ENCODE assay signal across 11 mouse cellular contexts in the genomic region with DNA sequence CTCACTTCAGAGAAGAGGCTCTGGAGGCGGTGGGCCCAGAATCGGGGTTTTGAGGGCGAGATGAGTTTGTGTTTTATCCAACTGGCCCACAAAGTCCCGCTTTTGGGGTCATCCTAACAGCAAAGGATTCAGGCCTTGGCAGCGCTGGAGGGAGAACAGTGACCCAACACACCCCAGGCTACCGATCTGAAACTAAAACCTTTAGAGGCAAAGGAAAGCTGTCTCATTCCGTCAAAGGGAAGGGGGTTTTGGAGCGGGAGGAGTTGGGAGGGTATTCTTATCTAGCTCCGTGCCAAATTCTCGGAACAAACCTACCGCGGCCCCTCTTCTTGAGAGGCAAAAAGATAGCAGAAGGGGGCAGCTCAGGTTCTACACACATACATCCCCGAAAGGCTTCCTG.
DNase-seq lines count a peak whose midpoint lies in the region; ATAC-seq and TF ChIP-seq lines count a peak whose summit lies in the region.
"Had no signal": no experiment of that assay in that cellular context is flagged by ENCODE, and none has a peak within 500 bp of the region (broad histone marks: within the 10 kb centered on the region; RNA-seq: fewer than 3 reads in every experiment).

No protein-coding gene starts in this region.

- no peak overlapping the region for H3K27ac ChIP-seq in kidney, embryonic 14.5 days (ENCODE audit: low read depth, low read length)
- no peak overlapping the region for H3K27ac ChIP-seq in forebrain, embryonic 15.5 days (replicated peaks)
- no peak overlapping the region for H3K27ac ChIP-seq in limb, embryonic 14.5 days (replicated peaks; ENCODE audit: low read depth, low read length)
- no peak overlapping the region for H3K27ac ChIP-seq in neural tube, embryonic 13.5 days (replicated peaks)

- no peaks in the 10 kb centered on the region for H3K9me3 ChIP-seq in kidney, embryonic 14.5 days (ENCODE audit: control insufficient read depth, low read length)
- H3K9me3 ChIP-seq in forebrain, embryonic 15.5 days = no peaks in the 10 kb centered on the region
- H3K9me3 ChIP-seq in limb, embryonic 14.5 days (ENCODE audit: control insufficient read depth, low read length) = no peaks in the 10 kb centered on the region
- H3K9me3 ChIP-seq in neural tube, embryonic 13.5 days = no peaks in the 10 kb centered on the region

- DNase-seq in kidney, adult 8-10 months = no peak
- no peak for DNase-seq in limb, embryonic 14.5 days (ENCODE audit: low spot score)
- DNase-seq in urinary bladder, adult 18-20 months (ENCODE audit: low spot score in 2 of 2) = no peak
- no peak for DNase-seq in left cerebral cortex, postnatal 25 days (ENCODE audit: low spot score in 2 of 2)
- DNase-seq: adrenal gland, postnatal 25 days; cerebellum, postnatal 36 days; heart, adult 18-20 months had no signal

- peaks cover 18% of the 10 kb centered on the region for H3K27me3 ChIP-seq in kidney, embryonic 14.5 days (ENCODE audit: control insufficient read depth, insufficient read depth, low read length)
- H3K27me3 ChIP-seq in forebrain, embryonic 15.5 days = peaks cover 49% of the 10 kb centered on the region
- peaks cover 13% of the 10 kb centered on the region; the same call in 1 of the 2 replicates for H3K27me3 ChIP-seq in limb, embryonic 14.5 days (ENCODE audit: control insufficient read depth, insufficient read depth, low read length)
- H3K27me3 ChIP-seq in neural tube, embryonic 13.5 days = peaks cover 65% of the 10 kb centered on the region

- H3K4me1 ChIP-seq in kidney, embryonic 14.5 days (ENCODE audit: control insufficient read depth, insufficient read depth, low read length) = no peaks in the 10 kb centered on the region
- H3K4me1 ChIP-seq in forebrain, embryonic 15.5 days = peaks cover 62% of the 10 kb centered on the region
- peaks cover 10% of the 10 kb centered on the region for H3K4me1 ChIP-seq in limb, embryonic 14.5 days (ENCODE audit: control insufficient read depth, insufficient read depth, low read length)
- H3K4me1 ChIP-seq in neural tube, embryonic 13.5 days (replicated peaks) = peaks cover 31% of the 10 kb centered on the region

- WGBS in kidney, embryonic 14.5 days = 20% methylated on average over 13 of the region's 13 CpGs
- 17% methylated on average over 13 of the region's 13 CpGs for WGBS in forebrain, embryonic 15.5 days
- 18% methylated on average over 13 of the region's 13 CpGs for WGBS in limb, embryonic 14.5 days
- WGBS in neural tube, embryonic 13.5 days = 14% methylated on average over 13 of the region's 13 CpGs

- no peaks in the 10 kb centered on the region for H3K36me3 ChIP-seq in kidney, embryonic 14.5 days (ENCODE audit: control insufficient read depth, insufficient read depth, low read length)
- H3K36me3 ChIP-seq in forebrain, embryonic 15.5 days = no peaks in the 10 kb centered on the region
- no peaks in the 10 kb centered on the region for H3K36me3 ChIP-seq in limb, embryonic 14.5 days (ENCODE audit: control insufficient read depth, insufficient read depth, low read length)
- no peaks in the 10 kb centered on the region for H3K36me3 ChIP-seq in neural tube, embryonic 13.5 days

- peak overlapping the region; percentile 27 for H3K4me2 ChIP-seq in kidney, embryonic 14.5 days (replicated peaks; ENCODE audit: low read depth, low read length)
- H3K4me2 ChIP-seq in forebrain, embryonic 15.5 days (replicated peaks) = 0 out of 2 replicates have a peak overlapping the region, but pooled peaks have one; percentile 98
- H3K4me2 ChIP-seq in limb, embryonic 14.5 days (replicated peaks; ENCODE audit: low read depth, low read length, severe bottlenecking) = peak overlapping the region; percentile 97
- H3K4me2 ChIP-seq in neural tube, embryonic 13.5 days = peak overlapping the region; percentile 97

- no peak overlapping the region for H3K9ac ChIP-seq in kidney, embryonic 14.5 days (ENCODE audit: low read depth, low read length)
- no peak overlapping the region for H3K9ac ChIP-seq in forebrain, embryonic 15.5 days (replicated peaks)
- no peak overlapping the region for H3K9ac ChIP-seq in limb, embryonic 14.5 days (ENCODE audit: low read depth, low read length, severe bottlenecking)
- 0 out of 2 replicates have a peak overlapping the region, but pooled peaks have one; percentile 34 for H3K9ac ChIP-seq in neural tube, embryonic 13.5 days

- peak overlapping the region; percentile 75; the same call in 1 of the 2 replicates for H3K4me3 ChIP-seq in kidney, embryonic 14.5 days (ENCODE audit: low read length)
- peak overlapping the region; percentile 66 for H3K4me3 ChIP-seq in forebrain, embryonic 15.5 days
- H3K4me3 ChIP-seq in limb, embryonic 14.5 days (replicated peaks; ENCODE audit: low read length) = peak overlapping the region; percentile 83
- H3K4me3 ChIP-seq in neural tube, embryonic 13.5 days = 0 out of 2 replicates have a peak overlapping the region, but pooled peaks have one; percentile 75

- intact Hi-C loops in left cerebral cortex, postnatal 25 days (cut with DNase I) = loop anchor here (5.0 kb wide), 3 partner anchors 73 to 178 kb away; no protein-coding TSS in a partner anchor

- ATAC-seq in kidney, embryonic 14.5 days (ENCODE audit: low FRiP score, low TSS enrichment) = no peak
- no peak for ATAC-seq in forebrain, embryonic 15.5 days (replicated peaks)
- ATAC-seq in limb, embryonic 14.5 days (ENCODE audit: low FRiP score, low read depth) = no peak
- no peak for ATAC-seq in neural tube, embryonic 13.5 days (ENCODE audit: low read depth)
- no peak for ATAC-seq in frontal cortex, adult (ENCODE audit: low TSS enrichment)

- TF ChIP-seq POLR2A in limb, embryonic 14.5 days (IDR thresholded peaks at IDR 0.05; ENCODE audit: borderline replicate concordance, extremely low read depth, insufficient read depth, insufficient read length) = no peak

Comparison
In these comparisons a context has a peak if more than half of its experiments do, and no peak if none do; other contexts are left out.
1. H3K4me2 ChIP-seq: peak in every context shown above with its lines; median percentile 98 in forebrain, embryonic 15.5 days; 97 in limb, embryonic 14.5 days; 97 in neural tube, embryonic 13.5 days; 27 in kidney, embryonic 14.5 days.